Mouse (Mus musculus) Muller cell, postnatal 12 days (primary cell): ENCODE results near the gene Tmem102.

Experiments
- DNase-seq: peaks from one replicate; pipeline ENCODE4 v3.0.0-alpha.2; 2015; ENCODE audit errors: inconsistent ontology term

Tmem102 gene

GRCm38 (mm10) chr11:69822080-69822479, 16.7 kb upstream of the Tmem102 start, which contains the start of gene Spem1:
Gene Spem1, minus strand, starts transcription at chr11:69822180.
- DNase-seq: no peak

GRCm38 (mm10) chr11:69818871-69819270, 13.4 kb upstream of the Tmem102 start:
- DNase-seq: no peak

GRCm38 (mm10) chr11:69818365-69818764, 12.9 kb upstream of the Tmem102 start, which contains the start of gene Spem2:
Gene Spem2, minus strand, starts transcription at chr11:69818465.
- no peak for DNase-seq

GRCm38 (mm10) chr11:69816520-69816919, 11.1 kb upstream of the Tmem102 start:
- DNase-seq: no peak

GRCm38 (mm10) chr11:69815155-69815554, 9.7 kb upstream of the Tmem102 start, which contains the start of gene Gm39566:
Gene Gm39566, minus strand, starts transcription at chr11:69815298.
- no peak for DNase-seq

GRCm38 (mm10) chr11:69810280-69810679, 4.9 kb upstream of the Tmem102 start:
- no peak for DNase-seq

GRCm38 (mm10) chr11:69807641-69808040, 2.2 kb upstream of the Tmem102 start:
- DNase-seq: no peak

- DNase-seq: no peak
Measured at GRCm38 (mm10) chr11:69806378-69806777, 954 bp upstream of the Tmem102 start.

- no peak for DNase-seq
Measured at GRCm38 (mm10) chr11:69804652-69804940, 828 bp downstream of the Tmem102 start.

GRCm38 (mm10) chr11:69803786-69804651, 1.4 kb downstream of the Tmem102 start:
- DNase-seq: peak; percentile 78

GRCm38 (mm10) chr11:69803328-69803727, 2.1 kb downstream of the Tmem102 start:
- peak; percentile 38 for DNase-seq

GRCm38 (mm10) chr11:69802648-69803105, 2.7 kb downstream of the Tmem102 start:
- DNase-seq: peak; percentile 93

GRCm38 (mm10) chr11:69801379-69801977, 3.9 kb downstream of the Tmem102 start, which contains the start of gene Fgf11:
Gene Fgf11, minus strand, starts transcription at chr11:69801857.
- no peak for DNase-seq

GRCm38 (mm10) chr11:69800392-69801197, 4.8 kb downstream of the Tmem102 start:
- peak; percentile 49 for DNase-seq

GRCm38 (mm10) chr11:69800138-69800391, 5.4 kb downstream of the Tmem102 start:
- peak; percentile 32 for DNase-seq

GRCm38 (mm10) chr11:69799394-69800137, 5.9 kb downstream of the Tmem102 start:
- no peak for DNase-seq

GRCm38 (mm10) chr11:69797924-69798323, 7.5 kb downstream of the Tmem102 start:
- DNase-seq: no peak

GRCm38 (mm10) chr11:69795983-69796435, 9.4 kb downstream of the Tmem102 start:
- no peak for DNase-seq

GRCm38 (mm10) chr11:69795168-69795982, 10.0 kb downstream of the Tmem102 start, which contains the start of gene Chrnb1:
Gene Chrnb1, minus strand, starts transcription at chr11:69795943.
- DNase-seq: peak; percentile 99

GRCm38 (mm10) chr11:69793429-69793828, 12.0 kb downstream of the Tmem102 start:
- no peak for DNase-seq
